Comparison of ENCODE assay signal across 8 mouse cellular contexts in genomic region chr17:45403207-45403606, GRCm38 (mm10). TPM values are rescaled to one million over a fixed set of nuclear protein-coding genes. Genes with fewer than 3 reads are reported as not detected.
DNase-seq lines count a peak whose midpoint lies in the region; ATAC-seq and TF ChIP-seq lines count a peak whose summit lies in the region.

No protein-coding gene starts in this region.

- intact Hi-C loops in left cerebral cortex, postnatal 4 days (cut with DNase I): no loop called here

- WGBS in thymus, adult 2 months: 19% methylated on average over 3 of the region's 3 CpGs
- WGBS in embryonic facial prominence, embryonic 10.5 days: 30% methylated on average over 3 of the region's 3 CpGs
- 5% methylated on average over 3 of the region's 3 CpGs for WGBS in intestine, embryonic 16.5 days

- TF ChIP-seq POLR2A in thymus, adult 2 months (IDR thresholded peaks at IDR 0.05; ENCODE audit: control insufficient read depth, extremely low read depth, insufficient read depth, low read length, poor library complexity): no peak

- peaks cover 71% of the 10 kb centered on the region for H3K36me3 ChIP-seq in thymus, adult 2 months (ENCODE audit: control insufficient read depth, insufficient read depth, low read length)
- peaks cover 92% of the 10 kb centered on the region for H3K36me3 ChIP-seq in embryonic facial prominence, embryonic 10.5 days (replicated peaks)
- peaks cover 9% of the 10 kb centered on the region for H3K36me3 ChIP-seq in intestine, embryonic 16.5 days (ENCODE audit: control insufficient read depth, insufficient read depth, low read length)

- H3K4me2 ChIP-seq in intestine, embryonic 16.5 days (ENCODE audit: low read depth, low read length): no peak overlapping the region

- no peaks in the 10 kb centered on the region for H3K27me3 ChIP-seq in thymus, adult 2 months (ENCODE audit: control insufficient read depth, insufficient read depth, low read length)
- no peaks in the 10 kb centered on the region for H3K27me3 ChIP-seq in embryonic facial prominence, embryonic 10.5 days (replicated peaks; ENCODE audit: low read depth, poor library complexity, severe bottlenecking)
- H3K27me3 ChIP-seq in intestine, embryonic 16.5 days (replicated peaks; ENCODE audit: control insufficient read depth, insufficient read depth, low read length): no peaks in the 10 kb centered on the region

- peak; percentile 11 for DNase-seq in adrenal gland, adult 2 months
- no peak for DNase-seq in adrenal gland, adult 8-10 months
- DNase-seq in thymus, adult 2 months: peak; percentile 48
- DNase-seq in thymus, adult 18-20 months: no peak
- peak; percentile 31 for DNase-seq in embryonic facial prominence, embryonic 10.5 days (ENCODE audit: low spot score)
- peak; percentile 32 for DNase-seq in left cerebral cortex, postnatal 4 days
- DNase-seq in retina, embryonic 14.5 days (ENCODE audit: low spot score): peak; percentile 74

- no peak overlapping the region for H3K9ac ChIP-seq in intestine, embryonic 16.5 days (ENCODE audit: low read depth, low read length)

- no peak overlapping the region for H3K4me3 ChIP-seq in thymus, adult 2 months (ENCODE audit: control insufficient read depth, insufficient read depth, low read length)
- H3K4me3 ChIP-seq in embryonic facial prominence, embryonic 10.5 days: no peak overlapping the region
- H3K4me3 ChIP-seq in intestine, embryonic 16.5 days (ENCODE audit: low read length): no peak overlapping the region

- peak; percentile 33; the same call in 1 of the 2 replicates for ATAC-seq in intestine, embryonic 16.5 days

- H3K9me3 ChIP-seq in embryonic facial prominence, embryonic 10.5 days: no peaks in the 10 kb centered on the region
- no peaks in the 10 kb centered on the region for H3K9me3 ChIP-seq in intestine, embryonic 16.5 days (ENCODE audit: control insufficient read depth, low read length)

- H3K27ac ChIP-seq in thymus, adult 2 months (ENCODE audit: control insufficient read depth, insufficient read depth, low read length): no peak overlapping the region
- H3K27ac ChIP-seq in embryonic facial prominence, embryonic 10.5 days (replicated peaks): no peak overlapping the region
- H3K27ac ChIP-seq in intestine, embryonic 16.5 days (ENCODE audit: low read length): no peak overlapping the region

- TF ChIP-seq CTCF in thymus, adult 2 months (IDR thresholded peaks at IDR 0.05; ENCODE audit: borderline replicate concordance, control insufficient read depth, extremely low read depth, insufficient read depth, low read length, poor library complexity): no peak

- no peaks in the 10 kb centered on the region for H3K4me1 ChIP-seq in thymus, adult 2 months (replicated peaks; ENCODE audit: control insufficient read depth, insufficient read depth, low read length)
- H3K4me1 ChIP-seq in embryonic facial prominence, embryonic 10.5 days: no peaks in the 10 kb centered on the region
- 0 out of 2 replicates have a peak, but pooled peaks cover 2% of the 10 kb centered on the region for H3K4me1 ChIP-seq in intestine, embryonic 16.5 days (ENCODE audit: control insufficient read depth, insufficient read depth, low read length)

RNA-seq across cellular contexts. Expression of gene Cdc5l, which starts 30.3 kb away (rescaled TPM):
- 10 to 100 TPM; 40.8 to 49.8 TPM for total RNA-seq in adrenal gland, adult 2 months (2021)
- polyA plus RNA-seq in adrenal gland, adult 2 months (2012; rRNA removed): 3.0 and 3.9 TPM in 2 replicates
- 10 to 100 TPM; 34.2 to 45.1 (median 40.6) TPM for total RNA-seq in adrenal gland, adult 8-10 months (2022)
- polyA plus RNA-seq in thymus, adult 2 months (2012; rRNA removed): 14.3 and 17.4 TPM in 2 replicates
- 66.7 and 68.9 TPM in 2 replicates for polyA plus RNA-seq in embryonic facial prominence, embryonic 10.5 days (2016; fragmentation: Nextera tagmentation; extraction: Ambion mirVana)
- 45.8 and 51.8 TPM in 2 replicates for polyA plus RNA-seq in intestine, embryonic 16.5 days (2015; fragmentation: Nextera tagmentation; extraction: Ambion mirVana)
- total RNA-seq in left cerebral cortex, postnatal 4 days (2021): 10 to 100 TPM; 56.5 to 57.1 TPM

Comparison
In these comparisons a context has a peak if more than half of its experiments do, and no peak if none do; other contexts are left out.
1. DNase-seq: peak in adrenal gland, adult 2 months (single experiment), thymus, adult 2 months (single experiment), embryonic facial prominence, embryonic 10.5 days (single experiment), left cerebral cortex, postnatal 4 days (single experiment) and retina, embryonic 14.5 days (single experiment); none in adrenal gland, adult 8-10 months (single experiment) and thymus, adult 18-20 months (0 of 2).